ENCODE assay signal across 10 mouse cellular contexts in genomic region chr11:96017941-96018351, GRCm38 (mm10). TPM values are rescaled to one million over a fixed set of nuclear protein-coding genes. Genes with fewer than 3 reads are reported as not detected.
DNase-seq lines count a peak whose midpoint lies in the region; ATAC-seq and TF ChIP-seq lines count a peak whose summit lies in the region.
"Had no signal": no experiment of that assay in that cellular context is flagged by ENCODE, and none has a peak within 500 bp of the region (broad histone marks: within the 10 kb centered on the region; RNA-seq: fewer than 3 reads in every experiment).

No protein-coding gene starts in this region.

- no peak overlapping the region for H3K4me2 ChIP-seq in stomach, postnatal 0 days (replicated peaks; ENCODE audit: low read depth)

- TF ChIP-seq EP300 in stomach, postnatal 0 days (optimal IDR thresholded peaks at IDR 0.05) = no peak

- H3K4me1 ChIP-seq in stomach, postnatal 0 days (replicated peaks; ENCODE audit: control insufficient read depth, insufficient read depth) = no peaks in the 10 kb centered on the region
- H3K4me1 ChIP-seq in cerebellum, adult 2 months (ENCODE audit: control insufficient read depth, insufficient read depth, low read length) = no peaks in the 10 kb centered on the region

- peak; percentile 28 for DNase-seq in embryo, embryonic 9.5 days (ENCODE audit: extremely low spot score)
- DNase-seq in embryo, embryonic 10.5 days (ENCODE audit: low spot score) = no peak
- DNase-seq in right cerebral cortex, adult 18-20 months = peak; percentile 42
- no peak for DNase-seq in right cerebral cortex, postnatal 4 days
- DNase-seq in brain, adult 2 months (ENCODE audit: low read depth, low spot score) = peak; percentile 82
- peak; percentile 49 for DNase-seq in stomach, postnatal 0 days (ENCODE audit: low spot score)
- no peak for DNase-seq in cerebellum, adult 2 months
- DNase-seq in spleen, postnatal 10 days (ENCODE audit: low spot score in 2 of 2) = no peak
- DNase-seq: B cell, adult 2 months; lung, adult 18-20 months had no signal

- H3K9ac ChIP-seq in stomach, postnatal 0 days (ENCODE audit: low read length) = no peak overlapping the region

- peaks cover 2% of the 10 kb centered on the region; the same call in 1 of the 2 replicates for H3K27me3 ChIP-seq in stomach, postnatal 0 days (ENCODE audit: control insufficient read depth, insufficient read depth, low read length)
- no peaks in the 10 kb centered on the region; the same call in 1 of the 2 replicates for H3K27me3 ChIP-seq in cerebellum, adult 2 months (ENCODE audit: control insufficient read depth, insufficient read depth, low read length)

- TF ChIP-seq POLR2A in cerebellum, adult 2 months (IDR thresholded peaks at IDR 0.05; ENCODE audit: borderline replicate concordance, insufficient read depth, low read length) = no peak

- no peaks in the 10 kb centered on the region for H3K36me3 ChIP-seq in stomach, postnatal 0 days (ENCODE audit: control insufficient read depth, insufficient read depth, low read length)

- peak; percentile 89 for ATAC-seq in stomach, postnatal 0 days (ENCODE audit: low FRiP score, low TSS enrichment)

- H3K27ac ChIP-seq in stomach, postnatal 0 days (replicated peaks) = peak overlapping the region; percentile 35
- no peak overlapping the region for H3K27ac ChIP-seq in cerebellum, adult 2 months (ENCODE audit: insufficient read depth, low read length)

- no peak for TF ChIP-seq CTCF in stomach, postnatal 0 days (IDR thresholded peaks at IDR 0.05; ENCODE audit: low read depth)
- TF ChIP-seq CTCF in cerebellum, adult 2 months (IDR thresholded peaks at IDR 0.05; ENCODE audit: borderline replicate concordance, insufficient read depth, low read depth, low read length) = no peak

- WGBS in stomach, postnatal 0 days = 21% methylated on average over 9 of the region's 9 CpGs
- 21% methylated on average over 9 of the region's 9 CpGs for WGBS in cerebellum, adult 2 months

- H3K9me3 ChIP-seq in stomach, postnatal 0 days (ENCODE audit: control insufficient read depth, low read length) = no peaks in the 10 kb centered on the region

- no peak overlapping the region for H3K4me3 ChIP-seq in stomach, postnatal 0 days (ENCODE audit: low read depth, low read length)
- no peak overlapping the region for H3K4me3 ChIP-seq in cerebellum, adult 2 months (replicated peaks; ENCODE audit: insufficient read depth, low read depth, low read length)

RNA-seq across cellular contexts. Expression of gene Gip, which starts 6.4 kb away (rescaled TPM):
- polyA plus RNA-seq in stomach, postnatal 0 days (2015; fragmentation: Nextera tagmentation; extraction: Ambion mirVana) = 1.8 and 3.2 TPM in 2 replicates
- polyA plus RNA-seq in cerebellum, adult 2 months (2012; rRNA removed) = not detected in 2 replicates

RNA-seq across cellular contexts. Expression of gene Igf2bp1, which starts 12.2 kb away (rescaled TPM):
- polyA plus RNA-seq in stomach, postnatal 0 days (2015; fragmentation: Nextera tagmentation; extraction: Ambion mirVana) = 4.3 and 5.2 TPM in 2 replicates
- not detected in 2 replicates for polyA plus RNA-seq in cerebellum, adult 2 months (2012; rRNA removed)

RNA-seq across cellular contexts. Expression of gene Snf8, which starts 16.7 kb away (rescaled TPM):
- 76.0 and 83.0 TPM in 2 replicates for polyA plus RNA-seq in stomach, postnatal 0 days (2015; fragmentation: Nextera tagmentation; extraction: Ambion mirVana)
- polyA plus RNA-seq in cerebellum, adult 2 months (2012; rRNA removed) = 75.0 and 83.5 TPM in 2 replicates

RNA-seq across cellular contexts. Expression of gene Ube2z, which starts 47.2 kb away (rescaled TPM):
- 26.4 and 28.7 TPM in 2 replicates for polyA plus RNA-seq in stomach, postnatal 0 days (2015; fragmentation: Nextera tagmentation; extraction: Ambion mirVana)
- polyA plus RNA-seq in cerebellum, adult 2 months (2012; rRNA removed) = 56.0 and 56.8 TPM in 2 replicates

RNA-seq across cellular contexts. Expression of gene Atp5g1, which starts 57.5 kb away (rescaled TPM):
- polyA plus RNA-seq in stomach, postnatal 0 days (2015; fragmentation: Nextera tagmentation; extraction: Ambion mirVana) = 1,003 and 1,182 TPM in 2 replicates
- 696 and 758 TPM in 2 replicates for polyA plus RNA-seq in cerebellum, adult 2 months (2012; rRNA removed)

Comparison
In these comparisons a context has a peak if more than half of its experiments do, and no peak if none do; other contexts are left out.
1. DNase-seq: peak in embryo, embryonic 9.5 days (single experiment), right cerebral cortex, adult 18-20 months (single experiment), brain, adult 2 months (single experiment) and stomach, postnatal 0 days (single experiment); none in embryo, embryonic 10.5 days (single experiment), right cerebral cortex, postnatal 4 days (single experiment), cerebellum, adult 2 months (0 of 2) and spleen, postnatal 10 days (0 of 2).